Mouse (Mus musculus) heart, embryonic 12.5 days (tissue): ENCODE measurements around the gene Ankrd65. TPM values are rescaled to one million over a fixed set of nuclear protein-coding genes. Genes with fewer than 3 reads are reported as not detected.

ENCODE experiments used
- ATAC-seq: fragments of 200-750 bp; cut with Nextera tagmentation; 2 replicates; pipeline ENCODE4 v1.8.0; 2017; ENCODE audit warnings: moderate TSS enrichment, moderate library complexity; ENCODE audit not compliant: insufficient number of reproducible peaks, low FRiP score
- H3K27ac ChIP-seq: fragments of 300-500 bp; sonication (generic); 2 replicates; pipeline ENCODE4 v1.5.1; 2016; ENCODE audit warnings: mild to moderate bottlenecking, moderate library complexity; ENCODE audit not compliant: poor library complexity, severe bottlenecking
- H3K27me3 ChIP-seq: fragments of 300-500 bp; sonication (generic); replicated peaks from 2 replicates; pipeline ENCODE4 v1.6.1; 2016; ENCODE audit warnings: mild to moderate bottlenecking, moderate library complexity
- H3K36me3 ChIP-seq: fragments of 300-500 bp; sonication (generic); 2 replicates; pipeline ENCODE4 v1.6.1; 2016; ENCODE audit warnings: mild to moderate bottlenecking, moderate library complexity
- H3K4me1 ChIP-seq: fragments of 300-500 bp; sonication (generic); replicated peaks from 2 replicates; pipeline ENCODE4 v1.6.1; 2016; ENCODE audit warnings: mild to moderate bottlenecking
- H3K4me2 ChIP-seq: fragments of 300-500 bp; sonication (generic); 2 replicates; pipeline ENCODE4 v1.6.1; 2016; ENCODE audit warnings: mild to moderate bottlenecking, moderate library complexity
- H3K4me3 ChIP-seq: fragments of 300-500 bp; sonication (generic); 2 replicates; pipeline ENCODE4 v1.5.1; 2016; ENCODE audit warnings: mild to moderate bottlenecking
- H3K9ac ChIP-seq: fragments of 300-500 bp; sonication (generic); 2 replicates; pipeline ENCODE4 v1.6.1; 2016; ENCODE audit warnings: mild to moderate bottlenecking, moderate library complexity
- H3K9me3 ChIP-seq: fragments of 300-500 bp; sonication (generic); replicated peaks from 2 replicates; pipeline ENCODE4 v1.6.1; 2016; ENCODE audit warnings: mild to moderate bottlenecking, moderate library complexity
- WGBS: fragments of 180-500 bp; shearing (Covaris S2); methylation state at CpG from one replicate; pipeline ENCODE4 v1.1.7; 2016; 5-methylcytosine and 5-hydroxymethylcytosine counted together
- polyA plus RNA-seq: library from polyadenylated mRNA; unstranded; fragments of >200 nt; fragmentation: Nextera tagmentation; extraction: Ambion mirVana; gene quantifications from 2 replicates; pipeline ENCODE4 v1.2.1, GENCODE M21; 2016

Ankrd65 gene
- polyA plus RNA-seq, 1 experiment from 2014 or later: not detected

- Histone ChIP-seq H3K4me2 (peak overlapping the region; percentile 95; the same call in 1 of the 2 replicates), H3K27ac (peak overlapping the region; percentile 77), H3K27me3 (peaks cover 4% of the 10 kb centered on the region; the same call in 1 of the 2 replicates), H3K36me3 (peaks cover 18% of the 10 kb centered on the region), H3K9ac (0 out of 2 replicates have a peak overlapping the region, but pooled peaks have one; percentile 25), H3K9me3 (no peaks in the 10 kb centered on the region), H3K4me3 (no peak overlapping the region), H3K4me1 (peaks cover 53% of the 10 kb centered on the region)
- no peak for ATAC-seq
- WGBS: 39% methylated on average over 8 of the region's 8 CpGs
These were observed 48.2 kb downstream of the Ankrd65 start for GRCm38 (mm10) chr4:155838187-155839153.

- peak within 1 kb of the TSS; percentile 77 for H3K27ac ChIP-seq
- H3K9me3 ChIP-seq: no peaks in the 10 kb centered on the region
- peak within 1 kb of the TSS; percentile 80 for H3K9ac ChIP-seq
- H3K27me3 ChIP-seq: peaks cover 4% of the 10 kb centered on the region; the same call in 1 of the 2 replicates
- peak within 1 kb of the TSS; percentile 56 for H3K4me3 ChIP-seq
- H3K36me3 ChIP-seq: peaks cover 23% of the 10 kb centered on the region
- peak within 1 kb of the TSS; percentile 95 for H3K4me2 ChIP-seq
- peaks cover 45% of the 10 kb centered on the region for H3K4me1 ChIP-seq
- peak; percentile 92 for ATAC-seq
- WGBS: 4% methylated on average over 16 of the region's 16 CpGs
These were observed 49.3 kb downstream of the Ankrd65 start, which contains the start of gene Mxra8 for GRCm38 (mm10) chr4:155839483-155839910. Mxra8 (plus strand) TSS chr4:155839680.

- Histone ChIP-seq H3K36me3 (peaks cover 23% of the 10 kb centered on the region), H3K27me3 (peaks cover 4% of the 10 kb centered on the region; the same call in 1 of the 2 replicates), H3K4me3 (peak overlapping the region; percentile 56), H3K9me3 (no peaks in the 10 kb centered on the region), H3K9ac (peak overlapping the region; percentile 80), H3K27ac (peak overlapping the region; percentile 77), H3K4me1 (peaks cover 45% of the 10 kb centered on the region), H3K4me2 (peak overlapping the region; percentile 95)
- ATAC-seq: no peak
- WGBS: 10% methylated on average over 8 of the region's 8 CpGs
These were observed 50.1 kb downstream of the Ankrd65 start for GRCm38 (mm10) chr4:155840076-155841002.

GRCm38 (mm10) chr4:155841003-155841454 is 50.8 kb downstream of the Ankrd65 start:
- Histone ChIP-seq H3K4me3 (peak overlapping the region; percentile 56), H3K9ac (peak overlapping the region; percentile 80), H3K27ac (no peak overlapping the region), H3K9me3 (no peaks in the 10 kb centered on the region), H3K36me3 (peaks cover 23% of the 10 kb centered on the region), H3K4me2 (peak overlapping the region; percentile 95), H3K4me1 (peaks cover 45% of the 10 kb centered on the region), H3K27me3 (peaks cover 4% of the 10 kb centered on the region; the same call in 1 of the 2 replicates)
- ATAC-seq: peak; percentile 58
- WGBS: under 1% methylated on average over 32 of the region's 32 CpGs

GRCm38 (mm10) chr4:155841651-155842270 is 51.5 kb downstream of the Ankrd65 start:
- H3K4me3 ChIP-seq: 0 out of 2 replicates have a peak overlapping the region, but pooled peaks have one; percentile 56
- H3K36me3 ChIP-seq: peaks cover 23% of the 10 kb centered on the region
- H3K4me1 ChIP-seq: peaks cover 51% of the 10 kb centered on the region
- no peak for ATAC-seq
- no peak overlapping the region for H3K27ac ChIP-seq
- WGBS: 43% methylated on average over 38 of the region's 38 CpGs
- no peak overlapping the region for H3K9ac ChIP-seq
- peak overlapping the region; percentile 95 for H3K4me2 ChIP-seq
- no peaks in the 10 kb centered on the region for H3K9me3 ChIP-seq
- peaks cover 4% of the 10 kb centered on the region; the same call in 1 of the 2 replicates for H3K27me3 ChIP-seq

GRCm38 (mm10) chr4:155843231-155843630 is 53.0 kb downstream of the Ankrd65 start:
- H3K4me3 ChIP-seq: no peak overlapping the region
- WGBS: 85% methylated on average over 5 of the region's 5 CpGs
- H3K27ac ChIP-seq: no peak overlapping the region
- no peak overlapping the region for H3K9ac ChIP-seq
- peaks cover 46% of the 10 kb centered on the region for H3K4me1 ChIP-seq
- no peak overlapping the region for H3K4me2 ChIP-seq
- no peak for ATAC-seq
- no peaks in the 10 kb centered on the region for H3K9me3 ChIP-seq
- peaks cover 23% of the 10 kb centered on the region for H3K36me3 ChIP-seq
- peaks cover 4% of the 10 kb centered on the region; the same call in 1 of the 2 replicates for H3K27me3 ChIP-seq

- H3K4me1 ChIP-seq: peaks cover 23% of the 10 kb centered on the region
- peak within 1 kb of the TSS; percentile 90 for H3K4me3 ChIP-seq
- peak; percentile 93 for ATAC-seq
- peak within 1 kb of the TSS; percentile 27 for H3K27ac ChIP-seq
- H3K9ac ChIP-seq: peak within 1 kb of the TSS; percentile 91
- H3K4me2 ChIP-seq: peak within 1 kb of the TSS; percentile 76
- no peaks in the 10 kb centered on the region for H3K9me3 ChIP-seq
- 2% methylated on average over 63 of the region's 65 CpGs for WGBS
- peaks cover 18% of the 10 kb centered on the region for H3K36me3 ChIP-seq
- H3K27me3 ChIP-seq: no peaks in the 10 kb centered on the region
These were observed 56.8 kb downstream of the Ankrd65 start, which contains the start of gene Dvl1 for GRCm38 (mm10) chr4:155846871-155847578. Dvl1 (plus strand) TSS chr4:155847402.

- WGBS: 3% methylated on average over 68 of the region's 69 CpGs
- H3K4me2 ChIP-seq: peak overlapping the region; percentile 76
- H3K9me3 ChIP-seq: no peaks in the 10 kb centered on the region
- H3K27ac ChIP-seq: peak overlapping the region; percentile 27
- peak overlapping the region; percentile 90 for H3K4me3 ChIP-seq
- peak; percentile 74 for ATAC-seq
- peaks cover 23% of the 10 kb centered on the region for H3K4me1 ChIP-seq
- no peaks in the 10 kb centered on the region for H3K27me3 ChIP-seq
- peaks cover 13% of the 10 kb centered on the region for H3K36me3 ChIP-seq
- H3K9ac ChIP-seq: peak overlapping the region; percentile 91
These were observed 57.5 kb downstream of the Ankrd65 start for GRCm38 (mm10) chr4:155847591-155848352.

- peaks cover 10% of the 10 kb centered on the region for H3K36me3 ChIP-seq
- ATAC-seq: no peak
- 64% methylated on average over 7 of the region's 7 CpGs for WGBS
- H3K27me3 ChIP-seq: no peaks in the 10 kb centered on the region
- peak overlapping the region; percentile 76 for H3K4me2 ChIP-seq
- peak overlapping the region; percentile 90 for H3K4me3 ChIP-seq
- H3K9ac ChIP-seq: peak overlapping the region; percentile 91
- H3K9me3 ChIP-seq: no peaks in the 10 kb centered on the region
- peaks cover 23% of the 10 kb centered on the region for H3K4me1 ChIP-seq
- H3K27ac ChIP-seq: no peak overlapping the region
These were observed 58.3 kb downstream of the Ankrd65 start for GRCm38 (mm10) chr4:155848434-155849095.
